Mouse (Mus musculus) hindbrain, postnatal 0 days (tissue): ENCODE measurements around the gene E4f1. TPM values are rescaled to one million over a fixed set of nuclear protein-coding genes. Genes with fewer than 3 reads are reported as not detected.

ENCODE experiments used
- ATAC-seq: fragments of 200-750 bp; cut with Nextera tagmentation; 2 replicates; pipeline ENCODE4 v1.8.0; 2017; ENCODE audit warnings: mild to moderate bottlenecking, moderate TSS enrichment, moderate library complexity
- DNase-seq: peaks from one replicate; pipeline ENCODE4 v3.0.0-alpha.2; 2015; ENCODE audit warnings: low spot score
- H3K27ac ChIP-seq: fragments of 300-500 bp; sonication (generic); 2 replicates; pipeline ENCODE4 v1.5.1; 2014; ENCODE audit warnings: mild to moderate bottlenecking
- H3K27me3 ChIP-seq: fragments of 300-500 bp; sonication (generic); 2 replicates; pipeline ENCODE4 v1.6.1; 2014; ENCODE audit warnings: low read length, mixed read lengths; ENCODE audit not compliant: insufficient read depth
- H3K36me3 ChIP-seq: fragments of 300-500 bp; sonication (generic); 2 replicates; pipeline ENCODE4 v1.6.1; 2014; ENCODE audit warnings: low read length, mixed read lengths; ENCODE audit not compliant: insufficient read depth
- H3K4me1 ChIP-seq: fragments of 300-500 bp; sonication (generic); 2 replicates; pipeline ENCODE4 v1.6.1; 2014; ENCODE audit warnings: antibody characterized with exemption, low read length, mixed read lengths; ENCODE audit not compliant: insufficient read depth
- H3K4me2 ChIP-seq: fragments of 300-500 bp; sonication (generic); 2 replicates; pipeline ENCODE4 v1.6.1; 2014; ENCODE audit warnings: low read depth, mild to moderate bottlenecking, low read length, moderate library complexity, mixed read lengths
- H3K4me3 ChIP-seq: fragments of 300-500 bp; sonication (generic); 2 replicates; pipeline ENCODE4 v1.5.1; 2014; ENCODE audit warnings: low read length
- H3K9ac ChIP-seq: fragments of 300-500 bp; sonication (generic); replicated peaks from 2 replicates; pipeline ENCODE4 v1.6.1; 2014; ENCODE audit warnings: mild to moderate bottlenecking, low read length, moderate library complexity, mixed read lengths
- H3K9me3 ChIP-seq: fragments of 300-500 bp; sonication (generic); 2 replicates; pipeline ENCODE4 v1.6.1; 2016; ENCODE audit warnings: low read length, mixed read lengths
- CTCF ChIP-seq: IDR thresholded peaks from 2 replicates; pipeline ENCODE4 v1.5.1; 2016; ENCODE audit warnings: antibody characterized with exemption, control low read depth, low read depth
- WGBS: fragments of 180-500 bp; shearing (Covaris S2); extraction: QIAGEN DNeasy Blood & Tissue Kit; methylation state at CpG from one replicate; pipeline ENCODE4 v1.1.7; 2014; 5-methylcytosine and 5-hydroxymethylcytosine counted together
- polyA plus RNA-seq: library from polyadenylated mRNA; unstranded; fragments of >200 nt; fragmentation: Nextera tagmentation; extraction: Ambion mirVana; gene quantifications from 2 replicates; pipeline ENCODE4 v1.2.1, GENCODE M21; 2015
- total RNA-seq: library from RNA; depleted of rRNA; stranded (reverse); fragments of >200 nt; gene quantifications from 2 replicates; pipeline ENCODE4 v1.2.3, GENCODE M21; 2014

Gene E4f1
- total and polyA plus RNA-seq, 2 experiments from 2014 or later, result 28.0 to 32.4 TPM

DNA sequence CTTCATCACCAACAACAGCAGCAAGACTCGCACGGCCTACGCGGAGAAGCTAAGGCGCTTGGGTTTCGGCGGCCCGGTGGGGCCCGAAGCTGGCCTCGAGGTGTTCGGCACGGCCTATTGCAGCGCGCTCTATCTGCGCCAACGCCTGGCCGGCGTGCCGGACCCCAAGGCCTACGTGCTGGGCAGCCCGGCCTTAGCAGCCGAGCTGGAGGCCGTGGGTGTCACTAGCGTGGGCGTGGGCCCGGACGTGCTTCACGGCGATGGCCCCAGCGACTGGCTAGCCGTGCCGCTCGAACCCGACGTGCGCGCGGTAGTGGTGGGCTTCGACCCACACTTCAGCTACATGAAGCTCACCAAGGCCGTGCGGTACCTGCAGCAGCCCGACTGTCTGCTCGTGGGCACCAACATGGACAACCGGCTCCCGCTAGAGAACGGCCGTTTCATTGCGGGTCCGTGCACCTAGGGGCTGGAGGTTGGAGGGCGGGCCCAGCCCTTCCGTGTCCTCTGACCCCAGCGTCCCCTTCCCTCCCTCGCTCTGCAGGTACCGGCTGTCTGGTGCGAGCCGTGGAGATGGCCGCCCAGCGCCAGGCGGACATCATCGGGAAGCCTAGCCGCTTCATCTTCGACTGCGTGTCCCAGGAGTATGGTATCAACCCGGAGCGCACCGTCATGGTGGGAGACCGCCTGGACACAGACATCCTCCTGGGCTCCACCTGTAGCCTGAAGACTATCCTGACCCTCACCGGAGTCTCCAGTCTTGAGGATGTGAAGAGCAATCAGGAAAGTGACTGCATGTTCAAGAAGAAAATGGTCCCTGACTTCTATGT, 801 bp upstream of the E4f1 start:
- Histone ChIP-seq H3K9ac (peak overlapping the region; percentile 80), H3K27ac (peak overlapping the region; percentile 92), H3K4me2 (peak overlapping the region; percentile 97), H3K27me3 (no peaks in the 10 kb centered on the region), H3K4me1 (peaks cover 18% of the 10 kb centered on the region), H3K36me3 (peaks cover 16% of the 10 kb centered on the region), H3K4me3 (peak overlapping the region; percentile 79), H3K9me3 (no peaks in the 10 kb centered on the region)
- TF ChIP-seq CTCF, result no peak
- DNase-seq (peak; percentile 53), ATAC-seq (peak; percentile 22)
- WGBS, result under 1% methylated on average over 68 of the region's 68 CpGs

DNA sequence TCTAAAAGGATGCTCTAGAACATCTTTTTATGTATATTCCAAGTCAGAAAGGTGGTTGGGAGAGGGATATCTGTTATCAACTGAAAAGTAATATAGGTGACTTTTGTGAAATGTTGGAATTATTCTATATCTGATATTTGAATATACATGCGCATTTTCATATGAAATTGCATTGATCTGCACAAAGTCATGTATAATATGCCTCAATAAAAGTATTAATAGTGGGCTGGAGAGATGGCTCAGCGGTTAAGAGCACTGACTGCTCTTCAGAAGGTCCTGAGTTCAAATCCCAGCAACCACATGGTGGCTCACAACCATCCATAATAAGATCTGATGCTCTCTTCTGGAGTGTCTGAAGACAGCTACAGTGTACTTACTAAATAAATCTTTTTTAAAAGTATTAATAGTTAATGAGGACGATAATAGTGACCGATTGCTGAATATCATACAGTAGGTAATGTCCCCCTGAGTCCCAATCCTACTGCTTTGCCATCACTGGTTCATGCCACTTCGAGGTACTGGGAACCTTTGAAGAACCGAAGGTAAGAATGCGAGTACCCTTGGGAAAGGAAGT, 690 bp downstream of the E4f1 start:
- Histone ChIP-seq H3K9me3 (no peaks in the 10 kb centered on the region), H3K4me2 (peak overlapping the region; percentile 97), H3K36me3 (0 out of 2 replicates have a peak, but pooled peaks cover 8% of the 10 kb centered on the region), H3K27me3 (no peaks in the 10 kb centered on the region), H3K4me3 (peak overlapping the region; percentile 79), H3K4me1 (peaks cover 18% of the 10 kb centered on the region), H3K27ac (peak overlapping the region; percentile 92), H3K9ac (peak overlapping the region; percentile 80)
- ATAC-seq, result no peak
- no peak for DNase-seq
- 19% methylated on average over 7 of the region's 7 CpGs for WGBS
- no peak for TF ChIP-seq CTCF

DNA sequence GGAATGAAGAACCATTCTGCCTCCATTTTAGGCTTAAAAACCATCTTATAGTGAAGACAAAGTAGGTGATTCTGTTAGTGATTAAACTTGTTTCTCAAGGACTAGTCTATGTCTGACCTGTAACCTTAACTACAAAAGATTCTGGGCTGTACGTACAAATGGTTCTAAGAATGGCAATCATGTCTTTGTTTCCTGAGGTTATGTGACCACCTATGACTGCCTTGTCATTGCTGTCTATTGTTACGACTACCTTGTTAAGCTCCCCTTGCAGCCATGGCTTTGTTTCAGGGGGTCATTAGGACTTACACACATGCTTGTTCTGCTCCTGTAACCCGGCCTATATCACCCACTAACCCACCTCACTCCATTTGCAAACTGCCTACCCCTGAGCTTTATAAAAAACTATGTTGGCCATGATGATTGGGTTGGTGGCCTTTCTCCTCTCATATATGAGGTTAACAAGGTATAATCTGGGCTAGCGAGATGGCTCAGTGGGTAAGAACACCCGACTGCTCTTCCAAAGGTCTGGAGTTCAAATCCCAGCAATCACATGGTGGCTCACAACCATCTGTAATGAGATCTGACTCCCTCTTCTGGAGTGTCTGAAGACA, 1.4 kb downstream of the E4f1 start:
- DNase-seq, result no peak
- H3K9ac ChIP-seq, result no peak overlapping the region
- H3K36me3 ChIP-seq, result 0 out of 2 replicates have a peak, but pooled peaks cover 2% of the 10 kb centered on the region
- H3K4me3 ChIP-seq, result no peak overlapping the region
- WGBS, result 89% methylated on average over 5 of the region's 5 CpGs
- no peak for ATAC-seq
- no peak for TF ChIP-seq CTCF
- no peak overlapping the region for H3K27ac ChIP-seq
- no peaks in the 10 kb centered on the region for H3K27me3 ChIP-seq
- H3K4me1 ChIP-seq, result peaks cover 18% of the 10 kb centered on the region
- H3K9me3 ChIP-seq, result no peaks in the 10 kb centered on the region
- H3K4me2 ChIP-seq, result no peak overlapping the region

DNA sequence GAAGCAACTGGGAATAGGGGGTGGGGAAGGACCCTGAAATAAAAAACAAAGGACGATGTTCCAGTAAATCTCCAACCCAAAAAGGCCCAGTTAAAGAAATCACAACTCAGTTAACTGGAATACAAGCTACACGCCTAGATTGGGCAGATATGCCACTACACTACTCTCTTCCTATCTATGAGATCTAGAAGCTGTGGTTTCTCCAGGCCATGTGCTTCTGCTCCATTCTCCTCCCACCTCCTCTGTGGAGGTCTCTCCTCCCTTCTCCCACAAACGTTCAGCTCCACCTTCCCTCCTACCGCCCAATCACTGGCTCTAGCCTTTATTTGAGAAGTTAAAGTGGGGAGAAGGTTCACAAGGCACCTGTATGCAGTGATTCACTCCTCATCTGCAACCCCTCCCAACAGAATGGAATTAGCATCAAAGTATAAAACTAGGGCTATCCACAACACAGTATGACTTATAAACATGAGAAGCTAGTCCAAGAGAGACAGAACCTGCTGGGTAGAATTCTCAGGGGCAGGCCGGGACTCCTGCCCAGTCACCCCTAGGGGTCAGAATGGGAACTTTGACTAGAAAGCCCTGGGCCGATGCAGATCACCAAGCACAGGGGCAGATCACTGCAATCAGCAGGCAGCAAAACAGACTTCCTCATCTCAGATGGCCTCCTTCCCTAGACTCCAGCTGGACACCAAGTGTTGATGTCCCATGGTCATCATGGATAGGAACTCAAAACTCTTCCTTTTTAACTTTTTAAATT, 6.6 kb downstream of the E4f1 start:
- no peaks in the 10 kb centered on the region for H3K27me3 ChIP-seq
- no peak for TF ChIP-seq CTCF
- no peak overlapping the region for H3K4me2 ChIP-seq
- no peak overlapping the region for H3K9ac ChIP-seq
- H3K4me1 ChIP-seq, result no peaks in the 10 kb centered on the region
- no peaks in the 10 kb centered on the region for H3K9me3 ChIP-seq
- no peak overlapping the region for H3K27ac ChIP-seq
- ATAC-seq (no peak), DNase-seq (no peak)
- no peaks in the 10 kb centered on the region for H3K36me3 ChIP-seq
- 62% methylated on average over 6 of the region's 6 CpGs for WGBS
- H3K4me3 ChIP-seq, result no peak overlapping the region

DNA sequence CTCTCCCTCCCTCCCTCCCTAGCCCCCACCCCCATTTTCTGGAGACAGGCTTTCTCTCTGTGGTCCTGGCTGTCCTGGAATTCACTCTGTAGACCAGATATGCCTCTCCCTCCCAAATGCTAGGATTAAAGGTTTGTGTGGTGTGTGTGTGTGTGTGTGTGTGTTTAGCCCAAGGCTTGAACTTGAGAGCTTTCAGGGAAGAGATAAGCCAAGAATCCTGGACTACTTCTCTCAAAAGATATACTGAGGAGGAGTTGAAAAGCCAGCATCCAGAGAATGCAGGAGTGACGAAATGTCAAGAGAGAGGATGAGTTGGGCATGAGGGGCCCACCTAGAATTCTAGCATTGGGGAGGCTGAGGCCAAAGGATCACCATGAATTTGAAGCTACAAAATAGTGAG, 7.2 kb downstream of the E4f1 start:
- TF ChIP-seq CTCF, result no peak
- 96% methylated on average over 1 of the region's 1 CpGs for WGBS
- Histone ChIP-seq H3K27me3 (no peaks in the 10 kb centered on the region), H3K27ac (no peak overlapping the region), H3K4me3 (no peak overlapping the region), H3K36me3 (no peaks in the 10 kb centered on the region), H3K9ac (no peak overlapping the region), H3K4me2 (no peak overlapping the region), H3K9me3 (no peaks in the 10 kb centered on the region), H3K4me1 (no peaks in the 10 kb centered on the region)
- DNase-seq (no peak), ATAC-seq (no peak)

DNA sequence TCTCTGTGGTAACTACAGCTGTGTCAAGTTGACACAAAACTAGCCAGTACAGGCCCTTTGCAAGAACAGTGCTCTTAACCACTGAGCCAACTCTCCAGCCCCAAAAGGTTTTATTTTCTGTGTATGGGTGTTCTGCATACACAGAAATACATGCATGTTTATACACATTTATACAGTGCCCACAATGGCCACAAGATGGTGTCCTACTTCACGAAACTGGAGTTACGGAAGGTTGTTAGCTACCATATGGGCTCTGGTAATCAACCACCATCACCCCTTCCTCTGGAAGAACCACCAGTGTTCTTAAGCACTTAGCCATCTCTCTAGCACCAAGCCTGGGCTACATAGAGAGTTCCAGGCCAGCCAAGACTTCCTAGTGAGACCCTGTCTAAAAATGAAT, 8.5 kb downstream of the E4f1 start:
- Histone ChIP-seq H3K27ac (no peak overlapping the region), H3K4me2 (no peak overlapping the region), H3K4me1 (no peaks in the 10 kb centered on the region), H3K4me3 (no peak overlapping the region), H3K36me3 (no peaks in the 10 kb centered on the region), H3K9me3 (no peaks in the 10 kb centered on the region), H3K27me3 (no peaks in the 10 kb centered on the region), H3K9ac (no peak overlapping the region)
- WGBS, result 60% methylated on average over 2 of the region's 2 CpGs
- ATAC-seq (no peak), DNase-seq (peak; percentile 49)
- TF ChIP-seq CTCF, result peak; percentile 56
